ENCODE assay signal across 8 mouse cellular contexts in genomic region chr13:22020901-22021339, GRCm38 (mm10). TPM values are rescaled to one million over a fixed set of nuclear protein-coding genes. Genes with fewer than 3 reads are reported as not detected.
DNase-seq lines count a peak whose midpoint lies in the region; ATAC-seq and TF ChIP-seq lines count a peak whose summit lies in the region.

No protein-coding gene starts in this region.

- no peak for TF ChIP-seq CTCF in cerebellum, adult 2 months (IDR thresholded peaks at IDR 0.05; ENCODE audit: borderline replicate concordance, insufficient read depth, low read depth, low read length)

- no peak overlapping the region for H3K4me3 ChIP-seq in cerebellum, adult 2 months (replicated peaks; ENCODE audit: insufficient read depth, low read depth, low read length)
- H3K4me3 ChIP-seq in embryonic facial prominence, embryonic 10.5 days, result peak overlapping the region; percentile 66
- H3K4me3 ChIP-seq in neural tube, embryonic 12.5 days, result peak overlapping the region; percentile 42

- 2% methylated on average over 8 of the region's 8 CpGs for WGBS in cerebellum, adult 2 months
- under 1% methylated on average over 8 of the region's 8 CpGs for WGBS in embryonic facial prominence, embryonic 10.5 days
- under 1% methylated on average over 8 of the region's 8 CpGs for WGBS in neural tube, embryonic 12.5 days

- H3K36me3 ChIP-seq in embryonic facial prominence, embryonic 10.5 days (replicated peaks), result no peaks in the 10 kb centered on the region
- no peaks in the 10 kb centered on the region for H3K36me3 ChIP-seq in neural tube, embryonic 12.5 days

- H3K27me3 ChIP-seq in cerebellum, adult 2 months (ENCODE audit: control insufficient read depth, insufficient read depth, low read length), result peaks cover 3% of the 10 kb centered on the region; the same call in 1 of the 2 replicates
- H3K27me3 ChIP-seq in embryonic facial prominence, embryonic 10.5 days (replicated peaks; ENCODE audit: low read depth, poor library complexity, severe bottlenecking), result peaks cover 40% of the 10 kb centered on the region
- peaks cover 30% of the 10 kb centered on the region for H3K27me3 ChIP-seq in neural tube, embryonic 12.5 days (replicated peaks)

- DNase-seq in cerebellum, adult 2 months, result peak; percentile 41 to 42
- DNase-seq in cerebellum, adult 11 months, result no peak
- peak; percentile 80 for DNase-seq in MEL-GATA-1-ER (ENCODE audit: extremely low read depth, low read depth)
- DNase-seq in embryonic facial prominence, embryonic 10.5 days (ENCODE audit: low spot score), result peak; percentile 68
- DNase-seq in heart, adult 8-10 months (ENCODE audit: low spot score), result peak; percentile 90
- DNase-seq in kidney, adult 11 months, result peak; percentile 27
- DNase-seq in lung, adult 18-20 months, result peak; percentile 56 to 60

- ATAC-seq in neural tube, embryonic 12.5 days (ENCODE audit: low FRiP score, low read depth), result peak; percentile 59; the same call in 1 of the 2 replicates

- H3K4me1 ChIP-seq in cerebellum, adult 2 months (ENCODE audit: control insufficient read depth, insufficient read depth, low read length), result no peaks in the 10 kb centered on the region
- peaks cover 13% of the 10 kb centered on the region for H3K4me1 ChIP-seq in embryonic facial prominence, embryonic 10.5 days
- H3K4me1 ChIP-seq in neural tube, embryonic 12.5 days, result no peaks in the 10 kb centered on the region; the same call in 1 of the 2 replicates

- no peaks in the 10 kb centered on the region for H3K9me3 ChIP-seq in embryonic facial prominence, embryonic 10.5 days
- no peaks in the 10 kb centered on the region for H3K9me3 ChIP-seq in neural tube, embryonic 12.5 days

- no peak overlapping the region for H3K27ac ChIP-seq in cerebellum, adult 2 months (ENCODE audit: insufficient read depth, low read length)
- H3K27ac ChIP-seq in embryonic facial prominence, embryonic 10.5 days (replicated peaks), result no peak overlapping the region
- no peak overlapping the region for H3K27ac ChIP-seq in neural tube, embryonic 12.5 days

- no peak for TF ChIP-seq POLR2A in cerebellum, adult 2 months (IDR thresholded peaks at IDR 0.05; ENCODE audit: borderline replicate concordance, insufficient read depth, low read length)

- H3K4me2 ChIP-seq in neural tube, embryonic 12.5 days (replicated peaks), result peak overlapping the region; percentile 67

- no peak overlapping the region for H3K9ac ChIP-seq in neural tube, embryonic 12.5 days

RNA-seq across cellular contexts. Expression of gene Prss16, which starts 11.4 kb away (rescaled TPM):
- 0.36 and 1.1 TPM in 2 replicates for polyA plus RNA-seq in cerebellum, adult 2 months (2012; rRNA removed)
- polyA plus RNA-seq in embryonic facial prominence, embryonic 10.5 days (2016; fragmentation: Nextera tagmentation; extraction: Ambion mirVana), result 0.13 and 0.54 TPM in 2 replicates
- total RNA-seq in heart, adult 8-10 months (2022), result under 1 TPM in 1 of 4 experiments, not detected in 3; 0.22 TPM
- 0.41 TPM in 1 of 2 replicates, not detected in the other for polyA plus RNA-seq in neural tube, embryonic 12.5 days (2016; fragmentation: Nextera tagmentation; extraction: Ambion mirVana)

RNA-seq across cellular contexts. Expression of gene Hist1h2ah, which starts 14.4 kb away (rescaled TPM):
- polyA plus RNA-seq in cerebellum, adult 2 months (2012; rRNA removed), result not detected in 2 replicates
- 8.0 and 8.8 TPM in 2 replicates for polyA plus RNA-seq in embryonic facial prominence, embryonic 10.5 days (2016; fragmentation: Nextera tagmentation; extraction: Ambion mirVana)
- 10 to 100 TPM in 2 of 4 experiments, 1 to 10 TPM in 2; 1.7 to 11.1 (median 9.1) TPM for total RNA-seq in heart, adult 8-10 months (2022)
- 3.3 and 13.9 TPM in 2 replicates for polyA plus RNA-seq in neural tube, embryonic 12.5 days (2016; fragmentation: Nextera tagmentation; extraction: Ambion mirVana)

RNA-seq across cellular contexts. Expression of gene Hist1h2bk, which starts 14.8 kb away (rescaled TPM):
- polyA plus RNA-seq in cerebellum, adult 2 months (2012; rRNA removed), result 0.34 TPM in 1 of 2 replicates, not detected in the other
- 8.5 and 10.0 TPM in 2 replicates for polyA plus RNA-seq in embryonic facial prominence, embryonic 10.5 days (2016; fragmentation: Nextera tagmentation; extraction: Ambion mirVana)
- total RNA-seq in heart, adult 8-10 months (2022), result 10 to 100 TPM in 1 of 4 experiments, 1 to 10 TPM in 3; 4.6 to 13.2 (median 8.3) TPM
- polyA plus RNA-seq in neural tube, embryonic 12.5 days (2016; fragmentation: Nextera tagmentation; extraction: Ambion mirVana), result 5.2 and 9.5 TPM in 2 replicates

RNA-seq across cellular contexts. Expression of gene Hist1h4i, which starts 20.2 kb away (rescaled TPM):
- polyA plus RNA-seq in cerebellum, adult 2 months (2012; rRNA removed), result 8.8 and 9.8 TPM in 2 replicates
- polyA plus RNA-seq in embryonic facial prominence, embryonic 10.5 days (2016; fragmentation: Nextera tagmentation; extraction: Ambion mirVana), result 37.1 and 38.7 TPM in 2 replicates
- total RNA-seq in heart, adult 8-10 months (2022), result 10 to 100 TPM; 11.6 to 17.7 (median 15.2) TPM
- polyA plus RNA-seq in neural tube, embryonic 12.5 days (2016; fragmentation: Nextera tagmentation; extraction: Ambion mirVana), result 20.1 and 23.9 TPM in 2 replicates

RNA-seq across cellular contexts. Expression of gene Hist1h2ag, which starts 21.8 kb away (rescaled TPM):
- polyA plus RNA-seq in cerebellum, adult 2 months (2012; rRNA removed), result 0.60 and 1.1 TPM in 2 replicates
- 75.8 and 77.8 TPM in 2 replicates for polyA plus RNA-seq in embryonic facial prominence, embryonic 10.5 days (2016; fragmentation: Nextera tagmentation; extraction: Ambion mirVana)
- total RNA-seq in heart, adult 8-10 months (2022), result 10 to 100 TPM in 1 of 4 experiments, 1 to 10 TPM in 3; 2.7 to 12.6 (median 6.6) TPM
- 43.6 and 46.1 TPM in 2 replicates for polyA plus RNA-seq in neural tube, embryonic 12.5 days (2016; fragmentation: Nextera tagmentation; extraction: Ambion mirVana)
